Mouse (Mus musculus): ENCODE measurements at regions not wholly inside any gene's neighbourhood (a gene's known extent, or its start where the extent isn't known, plus 50 kb on each side); places are given as distances from the start of the nearest gene placed in this dataset.

GRCm38 (mm10) chr15:50423082-50423665, 3461.5 kb upstream of the Gm7489 start:
- DNase-seq (ENCODE audit: low spot score), result no peak

- DNase-seq (ENCODE audit: low spot score), result no peak
Measured at GRCm38 (mm10) chr15:50449604-50450003, 3435.1 kb upstream of the Gm7489 start.

GRCm38 (mm10) chr15:50472626-50473025, 3412.1 kb upstream of the Gm7489 start:
- no peak for DNase-seq (ENCODE audit: low spot score)

GRCm38 (mm10) chr15:50498716-50499115, 3386.0 kb upstream of the Gm7489 start:
- no peak for DNase-seq (ENCODE audit: low spot score)

- peak; percentile 6 for DNase-seq (ENCODE audit: low spot score)
Measured at GRCm38 (mm10) chr15:50507999-50508624, 3376.6 kb upstream of the Gm7489 start.

- no peak for DNase-seq (ENCODE audit: low spot score)
Measured at GRCm38 (mm10) chr15:50513036-50513435, 3371.7 kb upstream of the Gm7489 start.

- DNase-seq (ENCODE audit: low spot score), result no peak
Measured at GRCm38 (mm10) chr15:50524841-50525240, 3359.9 kb upstream of the Gm7489 start.

- no peak for DNase-seq (ENCODE audit: low spot score)
Measured at GRCm38 (mm10) chr15:50534490-50534889, 3350.2 kb upstream of the Gm7489 start.

GRCm38 (mm10) chr15:50563611-50564010, 3321.1 kb upstream of the Gm7489 start:
- DNase-seq (ENCODE audit: low spot score), result no peak

GRCm38 (mm10) chr15:50580811-50581210, 3303.9 kb upstream of the Gm7489 start:
- DNase-seq (ENCODE audit: low spot score), result no peak

- DNase-seq (ENCODE audit: low spot score), result no peak
Measured at GRCm38 (mm10) chr15:50583951-50584350, 3300.8 kb upstream of the Gm7489 start.

GRCm38 (mm10) chr15:50585496-50585895, 3299.2 kb upstream of the Gm7489 start:
- no peak for DNase-seq (ENCODE audit: low spot score)

Data from testis, postnatal 14 days (tissue).